Mouse (Mus musculus) olfactory bulb, adult 2 months (tissue): ENCODE results near the gene Sar1b.
"Not testable (repeated sequence)": the region's sequence is repeated elsewhere in the genome, so short reads cannot be mapped to it uniquely, and the experiment has no call there.

Experiments
- CTCF ChIP-seq: fragments of 200-500 bp; IDR thresholded peaks from 2 replicates; pipeline ENCODE4 v1.5.1; 2012; ENCODE audit warnings: low read depth, mild to moderate bottlenecking, low read length, moderate library complexity; ENCODE audit not compliant: insufficient read depth
- POLR2A ChIP-seq: fragments of 200-500 bp; IDR thresholded peaks from 2 replicates; pipeline ENCODE4 v1.6.1; 2012; ENCODE audit warnings: mild to moderate bottlenecking, low read depth, low read length, moderate library complexity; ENCODE audit not compliant: insufficient read depth

DNA sequence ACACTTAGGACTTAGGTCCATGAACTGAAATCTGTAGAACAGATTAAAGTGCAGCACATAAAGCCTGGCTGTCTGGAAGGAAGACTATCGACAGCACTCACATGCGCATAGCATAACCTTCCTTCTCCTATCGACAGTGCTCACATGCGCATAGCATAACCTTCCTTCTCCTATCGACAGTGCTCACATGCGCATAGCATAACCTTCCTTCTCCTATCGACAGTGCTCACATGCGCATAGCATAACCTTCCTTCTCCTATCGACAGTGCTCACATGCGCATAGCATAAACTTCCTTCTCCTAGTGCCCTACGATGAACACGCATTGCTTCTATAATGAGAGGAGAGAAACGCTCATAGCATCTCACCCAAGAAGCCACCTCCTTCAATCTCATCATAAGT is 29.3 kb upstream of the Sar1b start:
- TF ChIP-seq POLR2A, CTCF: not testable (repeated sequence)
